Comparison of ENCODE assay signal across 9 mouse cellular contexts in the genomic region with DNA sequence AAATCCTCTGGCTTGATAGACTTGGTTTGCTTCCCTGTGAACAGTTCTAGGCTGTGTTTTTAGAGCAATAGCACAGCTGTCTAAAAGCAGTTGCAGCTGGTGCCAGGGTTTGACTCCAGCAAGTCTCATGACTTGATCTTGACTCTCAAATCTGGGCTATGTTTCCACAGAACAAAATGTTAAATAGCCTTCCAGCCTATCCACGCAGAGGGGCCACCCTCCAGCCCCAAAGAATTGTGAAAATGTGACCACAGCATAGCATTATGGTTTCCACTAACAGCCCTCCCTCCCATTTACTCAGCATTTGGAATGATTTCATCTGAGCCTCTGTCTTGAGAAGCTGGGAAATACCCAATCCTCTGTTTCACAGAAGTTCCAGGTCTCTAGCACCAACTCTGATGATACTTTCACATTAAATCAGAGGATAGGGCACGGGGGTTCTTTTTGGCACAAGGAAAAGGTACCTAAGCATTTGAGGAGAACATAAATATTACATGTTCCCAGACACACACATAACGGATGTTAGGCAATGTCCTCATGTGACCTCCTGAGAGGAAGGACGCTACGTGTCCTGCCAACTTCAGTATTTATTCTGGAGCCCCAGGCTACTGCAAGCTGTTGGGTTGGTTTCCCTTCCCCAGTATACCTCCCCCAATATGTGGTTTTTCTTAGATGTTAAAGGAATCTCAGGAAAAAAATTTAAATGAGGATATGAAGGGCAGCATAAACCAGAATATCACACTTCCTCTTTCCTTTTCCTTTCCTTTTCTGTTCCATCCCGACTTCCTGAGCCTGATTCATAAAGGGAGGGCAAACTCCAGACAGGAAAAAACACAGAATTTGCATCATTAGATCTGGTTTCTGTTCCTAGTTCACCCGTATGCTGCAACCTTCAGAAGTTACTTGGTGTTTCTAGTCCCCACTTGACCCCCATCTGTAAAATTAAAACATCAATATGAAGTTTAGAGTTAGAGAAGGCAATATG. TPM values are rescaled to one million over a fixed set of nuclear protein-coding genes. Genes with fewer than 3 reads are reported as not detected.
DNase-seq lines count a peak whose midpoint lies in the region; ATAC-seq and TF ChIP-seq lines count a peak whose summit lies in the region.
"Had no signal": no experiment of that assay in that cellular context is flagged by ENCODE, and none has a peak within 500 bp of the region (broad histone marks: within the 10 kb centered on the region; RNA-seq: fewer than 3 reads in every experiment).

No protein-coding gene starts in this region.

- H3K9me3 ChIP-seq in stomach, embryonic 15.5 days: no peaks in the 10 kb centered on the region
- no peaks in the 10 kb centered on the region for H3K9me3 ChIP-seq in forebrain, embryonic 12.5 days

- H3K4me3 ChIP-seq in spleen, adult 2 months (ENCODE audit: extremely low read depth, insufficient read depth, insufficient read length): no peak overlapping the region
- H3K4me3 ChIP-seq in stomach, embryonic 15.5 days (replicated peaks): no peak overlapping the region
- H3K4me3 ChIP-seq in forebrain, embryonic 12.5 days (replicated peaks): no peak overlapping the region

- peaks cover 8% of the 10 kb centered on the region for H3K4me1 ChIP-seq in spleen, adult 2 months (ENCODE audit: control insufficient read depth, insufficient read depth, insufficient read length)
- H3K4me1 ChIP-seq in stomach, embryonic 15.5 days: no peaks in the 10 kb centered on the region
- no peaks in the 10 kb centered on the region for H3K4me1 ChIP-seq in forebrain, embryonic 12.5 days

- H3K4me2 ChIP-seq in stomach, embryonic 15.5 days: no peak overlapping the region
- H3K4me2 ChIP-seq in forebrain, embryonic 12.5 days: no peak overlapping the region

- DNase-seq in spleen, adult 2 months (ENCODE audit: low read depth in 1 of 2, low spot score in 2 of 2): no peak
- DNase-seq in spleen, adult 18-20 months: no peak
- peak; percentile 44 to 58 for DNase-seq in gastrocnemius, postnatal 36 days
- peak; percentile 70 for DNase-seq in kidney, postnatal 10 days
- no peak for DNase-seq in c-Kit-positive CD71-positive TER-119-positive erythroid progenitor cells, embryonic 14.5 days (ENCODE audit: low spot score)
- no peak for DNase-seq in urinary bladder, postnatal 25 days (ENCODE audit: low spot score)

- no peaks in the 10 kb centered on the region for H3K27me3 ChIP-seq in spleen, adult 2 months (ENCODE audit: control insufficient read depth, insufficient read depth, low read length)
- no peaks in the 10 kb centered on the region for H3K27me3 ChIP-seq in stomach, embryonic 15.5 days (replicated peaks)
- H3K27me3 ChIP-seq in forebrain, embryonic 12.5 days: no peaks in the 10 kb centered on the region

- H3K36me3 ChIP-seq in spleen, adult 2 months (ENCODE audit: control insufficient read depth, insufficient read depth, low read length): peaks cover 33% of the 10 kb centered on the region
- no peaks in the 10 kb centered on the region for H3K36me3 ChIP-seq in stomach, embryonic 15.5 days
- H3K36me3 ChIP-seq in forebrain, embryonic 12.5 days (replicated peaks): peaks cover 43% of the 10 kb centered on the region

- no peak for TF ChIP-seq POLR2A in spleen, adult 2 months (IDR thresholded peaks at IDR 0.05; ENCODE audit: low read depth, low read length)

- WGBS in spleen, adult 2 months: 33% methylated on average over 7 of the region's 7 CpGs
- WGBS in stomach, embryonic 15.5 days: 58% methylated on average over 7 of the region's 7 CpGs
- WGBS in forebrain, embryonic 12.5 days: 84% methylated on average over 7 of the region's 7 CpGs

- H3K9ac ChIP-seq in stomach, embryonic 15.5 days: no peak overlapping the region
- H3K9ac ChIP-seq in forebrain, embryonic 12.5 days: no peak overlapping the region

- no peak for TF ChIP-seq CTCF in spleen, adult 2 months (IDR thresholded peaks at IDR 0.05; ENCODE audit: extremely low read depth, insufficient read depth, insufficient read length, insufficient replicate concordance)

- no peak for ATAC-seq in stomach, embryonic 15.5 days (ENCODE audit: insufficient read depth, low FRiP score, low read depth)
- no peak for ATAC-seq in forebrain, embryonic 12.5 days (ENCODE audit: low FRiP score)
- ATAC-seq: activated CD4-positive, CD25-positive, alpha-beta regulatory T cell, adult 4 months had no signal

- H3K27ac ChIP-seq in spleen, adult 2 months (ENCODE audit: insufficient read depth, low read length): peak overlapping the region; percentile 41; the same call in 1 of the 2 replicates
- H3K27ac ChIP-seq in stomach, embryonic 15.5 days: peak overlapping the region; percentile 61
- no peak overlapping the region for H3K27ac ChIP-seq in forebrain, embryonic 12.5 days

- intact Hi-C loops in gastrocnemius, postnatal 36 days (cut with DNase I): loop anchor here (5.0 kb wide), 1 partner anchor 95 kb away; no protein-coding TSS in a partner anchor

RNA-seq across cellular contexts. Expression of a gene that starts 19.7 kb away (rescaled TPM):
- 0.76 and 1.1 TPM in 2 replicates for polyA plus RNA-seq in spleen, adult 2 months (2012; rRNA removed)
- total RNA-seq in gastrocnemius, postnatal 36 days (2021): 100 to 1,000 TPM; 140 to 181 TPM
- 0.17 and 0.18 TPM in 2 replicates for polyA plus RNA-seq in stomach, embryonic 15.5 days (2015; fragmentation: Nextera tagmentation; extraction: Ambion mirVana)
- 0.10 and 0.12 TPM in 2 replicates for polyA plus RNA-seq in forebrain, embryonic 12.5 days (2016; fragmentation: Nextera tagmentation; extraction: Ambion mirVana)
- polyA plus RNA-seq: activated CD4-positive, CD25-positive, alpha-beta regulatory T cell, adult 4 months had no signal

RNA-seq across cellular contexts. Expression of a gene that starts 47.0 kb away (rescaled TPM):
- polyA plus RNA-seq in spleen, adult 2 months (2012; rRNA removed): 8.9 and 10.6 TPM in 2 replicates
- total RNA-seq in gastrocnemius, postnatal 36 days (2021): 1 to 10 TPM; 7.3 to 8.3 TPM
- polyA plus RNA-seq in stomach, embryonic 15.5 days (2015; fragmentation: Nextera tagmentation; extraction: Ambion mirVana): 5.9 and 6.2 TPM in 2 replicates
- polyA plus RNA-seq in forebrain, embryonic 12.5 days (2016; fragmentation: Nextera tagmentation; extraction: Ambion mirVana): 23.0 and 25.1 TPM in 2 replicates

RNA-seq across cellular contexts. Expression of a gene that starts 50.9 kb away (rescaled TPM):
- polyA plus RNA-seq in spleen, adult 2 months (2012; rRNA removed): 36.2 and 44.3 TPM in 2 replicates
- 10 to 100 TPM; 23.9 to 25.5 TPM for total RNA-seq in gastrocnemius, postnatal 36 days (2021)
- polyA plus RNA-seq in stomach, embryonic 15.5 days (2015; fragmentation: Nextera tagmentation; extraction: Ambion mirVana): 9.7 and 10.9 TPM in 2 replicates
- 14.6 and 14.8 TPM in 2 replicates for polyA plus RNA-seq in forebrain, embryonic 12.5 days (2016; fragmentation: Nextera tagmentation; extraction: Ambion mirVana)

Comparison
In these comparisons a context has a peak if more than half of its experiments do, and no peak if none do; other contexts are left out.
1. DNase-seq: peak in gastrocnemius, postnatal 36 days (2 of 2) and kidney, postnatal 10 days (single experiment); none in spleen, adult 2 months (0 of 2), spleen, adult 18-20 months (0 of 2), c-Kit-positive CD71-positive TER-119-positive erythroid progenitor cells, embryonic 14.5 days (single experiment) and urinary bladder, postnatal 25 days (single experiment).